Mouse (Mus musculus) left cerebral cortex, adult 2 months (tissue): ENCODE results near the gene Cdca4. TPM values are rescaled to one million over a fixed set of nuclear protein-coding genes. Genes with fewer than 3 reads are reported as not detected.

Source experiments
- DNase-seq, 2 experiments: peaks; one replicate each; pipeline ENCODE4 v3.0.0; 2021 to 2022; ENCODE audit warnings: low spot score in 2 of 2, mixed read lengths in 1 of 2; ENCODE audit errors: extremely low spot score in 1 of 2
- H3K27ac ChIP-seq: fragments of 200-600 bp; 2 replicates; pipeline ENCODE4 v1.8.1; 2022
- H3K4me3 ChIP-seq: fragments of 200-600 bp; 2 replicates; pipeline ENCODE4 v1.8.1; 2022
- CTCF ChIP-seq: fragments of 200-600 bp; IDR thresholded peaks from 2 replicates; pipeline ENCODE4 v1.8.1; 2022; ENCODE audit warnings: antibody characterized with exemption, mild to moderate bottlenecking, moderate library complexity
- intact Hi-C: fragments of 180-260 bp; cut with DNase I; formaldehyde crosslinking; loops from one replicate; pipeline ENCODE4 v1.15.1; 2025
- total RNA-seq, 2 experiments: library from RNA; stranded (reverse); gene quantifications; 2 replicates each; pipeline ENCODE4 v1.2.3; 2021

The Cdca4 gene
- total RNA-seq, 2 experiments from 2014 or later = 10.5 to 12.4 TPM

DNA sequence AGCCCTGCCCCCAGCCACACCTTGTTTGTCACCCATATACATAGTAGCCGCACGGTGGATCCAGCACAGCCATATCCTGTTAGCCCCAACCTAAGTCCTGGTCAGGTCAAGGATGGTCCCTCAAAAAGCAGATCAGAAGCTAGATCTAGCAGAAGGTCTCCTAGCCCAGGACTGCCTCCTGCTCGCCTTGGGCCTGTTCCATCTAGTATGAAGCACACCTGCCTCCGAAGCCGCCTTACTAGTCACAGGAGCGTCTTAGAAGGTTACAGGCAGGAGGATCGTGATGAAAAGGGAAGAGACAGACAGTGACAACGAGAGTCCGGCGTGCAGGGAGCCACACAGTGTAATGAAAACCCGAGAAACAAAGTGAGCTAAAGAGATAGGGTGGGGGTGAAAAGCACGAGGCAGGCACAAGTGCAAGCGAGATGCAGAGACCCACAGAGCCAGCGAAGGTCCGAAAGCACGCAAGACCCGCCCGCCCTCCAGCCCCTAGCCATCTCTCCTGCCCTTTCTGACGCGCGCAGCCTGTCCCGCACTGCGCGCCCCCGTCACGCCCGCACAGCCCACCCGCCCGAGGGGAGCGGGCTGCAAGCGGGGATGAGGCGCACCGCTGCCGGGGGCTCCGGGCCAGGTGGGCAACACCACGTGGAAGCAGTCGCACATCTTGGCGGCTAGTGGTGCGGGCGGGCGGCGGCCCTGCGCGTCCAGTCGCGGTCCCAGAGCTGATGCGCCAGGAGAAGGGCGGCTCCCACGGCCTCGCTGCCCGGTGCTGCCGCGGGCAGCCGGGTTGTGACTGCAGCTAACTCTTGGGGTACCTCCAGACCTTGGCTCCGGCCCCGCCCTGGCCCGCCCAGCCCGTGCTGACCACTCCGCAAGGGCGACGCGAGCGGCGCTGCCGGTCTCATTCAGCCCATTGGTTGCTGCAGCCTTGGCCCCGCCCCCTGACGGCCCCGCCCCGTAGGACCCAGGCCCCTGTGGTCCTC is 27.1 kb downstream of the Cdca4 start, which contains the start of gene Ahnak2:
Gene Ahnak2, minus strand, starts transcription at position 794 of the 983 bp plus-strand sequence.
- intact Hi-C loops = loop anchor here (2.0 kb wide), 1 partner anchor 43 kb away; no protein-coding TSS in a partner anchor
- H3K4me3 ChIP-seq = peak within 1 kb of the TSS; percentile 68

GRCm38 (mm10) chr12:112800476-112800875 is 28.7 kb downstream of the Cdca4 start:
- intact Hi-C loops = loop anchor here (2.0 kb wide), 1 partner anchor 44 kb away; no protein-coding TSS in a partner anchor
- TF ChIP-seq CTCF = peak; percentile 92
- no peak overlapping the region for H3K4me3 ChIP-seq
- DNase-seq = peak; percentile 65 to 69
- H3K27ac ChIP-seq = no peak overlapping the region

More for the DNA sequence above, 27.1 kb downstream of the Cdca4 start, which contains the start of gene Ahnak2:
- no peak for TF ChIP-seq CTCF
- H3K27ac ChIP-seq = no peak within 1 kb of the TSS
- no peak for DNase-seq

DNA sequence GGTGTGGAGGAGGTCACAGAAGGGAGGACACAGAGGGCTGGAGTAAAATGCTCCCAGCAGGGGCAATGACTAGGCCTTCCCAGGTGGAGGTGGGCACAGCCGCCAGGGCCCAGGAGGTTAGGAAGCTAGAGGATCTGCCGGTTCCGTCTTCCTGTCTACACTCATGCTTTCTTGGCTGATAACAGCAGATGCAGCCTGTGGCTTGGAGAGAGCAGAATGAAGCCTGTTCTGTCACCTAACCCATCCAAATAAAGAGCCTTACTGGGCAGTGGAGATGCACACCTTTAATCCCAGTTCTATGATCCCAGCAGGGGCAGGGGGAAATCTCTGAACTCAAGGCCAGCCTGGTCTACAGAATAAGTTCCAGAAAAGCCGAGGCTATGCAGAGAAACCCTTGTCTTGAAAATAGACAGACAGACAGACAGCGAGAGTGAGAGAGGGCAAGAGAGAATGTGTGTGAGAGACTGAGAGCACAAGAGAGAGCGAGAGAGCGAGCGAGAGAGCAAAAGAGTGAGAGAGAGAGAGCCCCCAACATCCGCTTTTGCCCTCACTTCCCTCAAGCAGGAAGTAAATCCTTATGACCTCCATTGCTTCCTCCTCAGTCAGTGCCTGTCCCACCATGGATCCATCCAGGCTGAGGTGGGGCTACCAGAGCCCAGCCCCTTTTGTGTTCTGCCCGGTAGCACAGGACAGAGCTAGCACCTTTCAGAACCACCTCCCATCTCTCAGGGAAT is 29.8 kb downstream of the Cdca4 start:
- intact Hi-C loops = no loop called here
- TF ChIP-seq CTCF = no peak
- Histone ChIP-seq H3K27ac (no peak overlapping the region), H3K4me3 (no peak overlapping the region)
- no peak for DNase-seq

GRCm38 (mm10) chr12:112798716-112799115 is 30.5 kb downstream of the Cdca4 start:
- Histone ChIP-seq H3K4me3 (no peak overlapping the region), H3K27ac (no peak overlapping the region)
- TF ChIP-seq CTCF = no peak
- intact Hi-C loops = no loop called here
- no peak for DNase-seq

GRCm38 (mm10) chr12:112798332-112798681 is 30.9 kb downstream of the Cdca4 start:
- DNase-seq = no peak
- no peak for TF ChIP-seq CTCF
- intact Hi-C loops = no loop called here
- no peak overlapping the region for H3K4me3 ChIP-seq
- no peak overlapping the region for H3K27ac ChIP-seq

DNA sequence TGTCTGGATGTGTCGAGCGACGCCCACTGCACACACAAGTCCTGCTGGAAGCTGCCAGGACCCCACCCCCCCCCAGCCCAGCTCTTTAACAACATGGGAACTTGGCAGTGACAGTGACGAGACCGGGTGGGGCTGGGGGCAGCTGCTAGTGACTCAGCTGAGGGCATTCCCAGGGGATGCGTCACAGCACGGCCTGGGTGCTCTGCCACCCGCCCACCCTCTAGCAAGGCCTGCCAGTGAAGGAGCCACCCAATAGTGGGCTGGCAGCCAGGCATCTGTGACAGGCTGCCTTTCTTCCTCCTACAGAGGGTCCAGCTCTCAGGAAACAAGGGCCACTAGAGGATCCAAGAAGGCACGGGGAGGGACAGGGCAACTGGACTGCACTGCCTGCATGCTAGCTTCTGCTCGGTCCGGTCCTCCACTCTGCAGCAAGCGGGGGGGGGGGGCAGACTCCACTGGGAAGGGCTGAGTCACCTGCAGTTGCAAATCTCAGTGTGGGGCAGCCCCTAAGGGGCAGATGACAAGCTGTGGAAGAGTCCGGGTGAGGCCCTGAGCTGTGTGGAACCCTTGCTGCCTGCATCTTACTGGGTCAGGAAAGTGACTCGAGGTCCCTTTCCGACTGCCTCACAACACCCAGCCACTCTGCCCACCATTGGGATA is 31.4 kb downstream of the Cdca4 start:
- peak; percentile 69 for DNase-seq
- TF ChIP-seq CTCF = no peak
- Histone ChIP-seq H3K4me3 (no peak overlapping the region), H3K27ac (no peak overlapping the region)
- intact Hi-C loops = no loop called here

DNA sequence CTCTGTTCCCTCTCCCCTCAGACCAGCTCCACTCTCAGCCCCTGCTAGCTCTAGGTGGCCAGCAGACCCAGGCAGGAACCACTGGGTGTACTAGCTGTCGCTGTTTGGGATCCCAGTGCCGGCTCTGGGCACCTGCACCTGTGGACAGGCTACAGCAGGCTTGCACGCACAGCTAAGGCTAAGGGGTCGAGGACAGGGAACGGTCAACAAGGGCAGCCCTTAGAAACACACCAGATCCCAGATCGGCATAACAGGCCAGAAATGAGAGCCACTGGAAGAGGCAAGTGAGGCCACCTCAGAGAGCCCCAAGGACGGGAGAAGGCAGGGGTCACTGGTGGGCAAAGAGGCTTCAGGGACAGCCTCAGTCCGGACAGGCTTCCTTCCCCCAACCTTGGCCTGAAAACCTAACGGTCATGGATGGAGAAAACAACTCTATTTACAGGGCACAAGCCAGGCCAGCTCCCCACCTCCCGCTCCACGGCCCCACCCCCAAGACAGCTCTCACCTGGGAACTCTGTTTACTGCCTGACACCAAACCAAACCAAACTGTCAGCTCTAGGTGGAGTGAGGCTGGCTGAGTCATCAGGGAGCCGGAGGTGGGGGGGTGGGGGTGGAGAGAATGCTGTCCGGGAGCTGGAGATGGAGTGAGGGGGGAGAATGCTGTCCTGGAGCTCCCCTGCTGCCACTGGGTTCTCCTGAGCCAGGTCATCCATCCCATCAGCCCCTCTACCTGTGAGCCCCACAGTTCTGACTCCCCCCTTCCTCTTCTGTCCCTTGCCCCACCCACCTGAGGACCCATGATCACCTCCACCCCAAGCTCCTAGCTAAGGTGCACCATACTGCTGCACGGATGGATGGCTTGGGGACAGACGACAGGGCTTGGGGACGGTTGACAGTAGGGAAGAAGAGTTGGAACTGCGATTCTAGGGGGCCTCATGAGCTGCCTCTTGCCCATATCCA is 32.4 kb downstream of the Cdca4 start:
- no peak for DNase-seq
- TF ChIP-seq CTCF = no peak
- intact Hi-C loops = no loop called here
- H3K27ac ChIP-seq = no peak overlapping the region
- no peak overlapping the region for H3K4me3 ChIP-seq

DNA sequence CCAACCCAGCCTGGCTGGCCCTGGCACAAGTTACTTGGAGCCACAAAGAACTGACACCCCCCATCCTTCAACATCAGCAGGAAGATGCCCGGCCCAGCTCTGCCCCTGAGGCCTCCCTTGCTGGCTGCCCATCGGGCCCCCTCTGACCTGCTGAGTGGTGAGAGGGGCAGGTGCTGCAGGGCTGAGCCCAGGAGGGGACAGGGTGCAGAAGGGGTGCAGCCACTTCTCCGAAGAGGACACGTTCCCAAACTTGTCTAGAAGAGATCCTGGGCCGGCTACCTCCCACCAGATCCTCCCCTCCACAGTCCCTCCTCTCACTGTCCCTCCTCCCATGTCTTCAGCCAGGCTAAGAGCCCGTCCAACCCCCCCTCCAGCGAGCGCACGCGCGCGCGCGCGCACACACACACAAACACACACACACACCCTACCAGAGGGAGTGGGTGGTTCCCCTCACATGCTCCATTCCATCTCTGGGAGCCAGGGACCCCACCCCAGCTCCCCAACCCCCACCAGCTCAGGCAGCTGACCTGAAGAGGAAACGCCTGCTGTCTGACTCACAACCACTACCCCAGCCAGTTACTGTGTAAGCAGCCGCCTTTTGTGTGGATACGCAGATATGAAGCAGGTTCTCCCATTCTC is 33.6 kb downstream of the Cdca4 start:
- TF ChIP-seq CTCF = no peak
- intact Hi-C loops = no loop called here
- Histone ChIP-seq H3K4me3 (no peak overlapping the region), H3K27ac (no peak overlapping the region)
- DNase-seq = no peak

- intact Hi-C loops = loop anchor here (5.0 kb wide), 1 partner anchor 43 kb away; no protein-coding TSS in a partner anchor
- H3K4me3 ChIP-seq = no peak overlapping the region
- no peak overlapping the region for H3K27ac ChIP-seq
- no peak for TF ChIP-seq CTCF
- DNase-seq = no peak
These were observed 34.2 kb downstream of the Cdca4 start for GRCm38 (mm10) chr12:112794998-112795397.

- no peak overlapping the region for H3K27ac ChIP-seq
- no peak for DNase-seq
- intact Hi-C loops = loop anchor here (5.0 kb wide), 1 partner anchor 42 kb away; no protein-coding TSS in a partner anchor
- no peak for TF ChIP-seq CTCF
- H3K4me3 ChIP-seq = no peak overlapping the region
These were observed 34.8 kb downstream of the Cdca4 start for GRCm38 (mm10) chr12:112794356-112794816.
